Mouse (Mus musculus) spleen, adult 10 weeks (tissue): ENCODE measurements around the gene Tas2r125. TPM values are rescaled to one million over a fixed set of nuclear protein-coding genes. Genes with fewer than 3 reads are reported as not detected.

ENCODE experiments used
- polyA plus RNA-seq: library from polyadenylated mRNA; stranded (reverse); fragments of 350-450 nt; fragmentation: Illumina TruSeq; extraction: RNeasy Lipid Tissue Mini Kit (QIAGEN cat#74804); gene quantifications from one replicate; pipeline ENCODE4 v1.2.3, GENCODE M21; 2015; ENCODE audit warnings: low replicate concordance; ENCODE audit not compliant: insufficient read depth

Gene Tas2r125
- polyA plus RNA-seq = not detected

GRCm38 (mm10) chr6:132909351-132909750 lies at the start of gene Tas2r125:
Gene Tas2r125, plus strand, starts transcription at chr6:132909651.

GRCm38 (mm10) chr6:132867708-132868107 lies 41.7 kb upstream of the Tas2r125 start, which contains the start of gene Tas2r110:
Gene Tas2r110, plus strand, starts transcription at chr6:132868008.

GRCm38 (mm10) chr6:132892711-132893110 lies 16.7 kb upstream of the Tas2r125 start, which contains the start of gene Tas2r113:
Gene Tas2r113, plus strand, starts transcription at chr6:132893011.

GRCm38 (mm10) chr6:132950802-132951201 lies 41.4 kb downstream of the Tas2r125 start, which contains the start of gene Tas2r129:
Gene Tas2r129, plus strand, starts transcription at chr6:132951102.

GRCm38 (mm10) chr6:132957819-132958218 lies 48.4 kb downstream of the Tas2r125 start, which contains the start of gene Tas2r131:
Gene Tas2r131, minus strand, starts transcription at chr6:132957919.

Other genes starting within 250 kb of the Tas2r125 start
- gene Tas2r121, start 208.6 kb upstream of the Tas2r125 start, polyA plus RNA-seq = not detected
- gene Tas2r122, start 197.7 kb upstream of the Tas2r125 start, polyA plus RNA-seq = not detected
- gene Tas2r115, start 171.6 kb upstream of the Tas2r125 start, polyA plus RNA-seq = not detected
- gene Tas2r124, start 154.9 kb upstream of the Tas2r125 start, polyA plus RNA-seq = not detected
- gene Tas2r102, start 147.5 kb upstream of the Tas2r125 start, polyA plus RNA-seq = not detected
- not detected for gene Tas2r136, start 131.5 kb upstream of the Tas2r125 start, polyA plus RNA-seq
- gene Tas2r117, start 106.8 kb upstream of the Tas2r125 start, polyA plus RNA-seq = not detected
- not detected for gene Tas2r123, start 62.5 kb upstream of the Tas2r125 start, polyA plus RNA-seq
- gene Tas2r116, start 54.2 kb upstream of the Tas2r125 start, polyA plus RNA-seq = not detected
- gene Tas2r110, start 41.6 kb upstream of the Tas2r125 start, polyA plus RNA-seq = not detected
- not detected for gene Tas2r113, start 16.6 kb upstream of the Tas2r125 start, polyA plus RNA-seq
- gene Tas2r129, start 41.5 kb downstream of the Tas2r125 start, polyA plus RNA-seq = not detected
- not detected for gene Tas2r131, start 48.3 kb downstream of the Tas2r125 start, polyA plus RNA-seq
- gene Tas2r109, start 71.3 kb downstream of the Tas2r125 start, polyA plus RNA-seq = not detected
- gene Tas2r103, start 127.5 kb downstream of the Tas2r125 start, polyA plus RNA-seq = not detected
- not detected for gene Tas2r140, start 146.2 kb downstream of the Tas2r125 start, polyA plus RNA-seq
- 41.9 TPM for gene Smim10l1, start 195.3 kb downstream of the Tas2r125 start, polyA plus RNA-seq